Mouse (Mus musculus) bone marrow, adult 2 months (tissue): Measurements from ENCODE around the gene Wasf2.

Source experiments
- CTCF ChIP-seq: fragments of 200-500 bp; IDR thresholded peaks from 2 replicates; pipeline ENCODE4 v1.5.1; 2011; ENCODE audit warnings: low read length, control low read depth; ENCODE audit not compliant: control insufficient read depth, insufficient read depth
- POLR2A ChIP-seq: fragments of 200-500 bp; IDR thresholded peaks from 2 replicates; pipeline ENCODE4 v1.6.1; 2011; ENCODE audit warnings: low read depth, mild to moderate bottlenecking, control low read depth, low read length, borderline replicate concordance; ENCODE audit not compliant: control insufficient read depth

GRCm38 (mm10) chr4:133247072-133247471 lies 116.8 kb downstream of the Wasf2 start:
- TF ChIP-seq CTCF, result no peak
- no peak for TF ChIP-seq POLR2A
